Mouse (Mus musculus): ENCODE data around the gene Slc6a2. TPM values are rescaled to one million over a fixed set of nuclear protein-coding genes. Genes with fewer than 3 reads are reported as not detected.
A peak's percentile ranks its signal among the peaks of the same experiment; 100 is the strongest.

Slc6a2 gene
- 0.04 TPM in 1 of 2 replicates, not detected in the other for polyA plus RNA-seq (2014; fragmentation: Nextera tagmentation; extraction: Ambion mirVana)

GRCm38 (mm10) chr8:92959779-92960178 lies at the start of gene Slc6a2:
TSS of gene Slc6a2 (plus strand) at chr8:92960079.
- H3K4me1 ChIP-seq (replicated peaks; ENCODE audit: control insufficient read depth, insufficient read depth, low read length) = peaks cover 6% of the 10 kb centered on the region
- no peaks in the 10 kb centered on the region for H3K36me3 ChIP-seq (ENCODE audit: control insufficient read depth, insufficient read depth, low read length)
- no peaks in the 10 kb centered on the region for H3K9me3 ChIP-seq (ENCODE audit: control insufficient read depth, low read length)
- 69% methylated on average over 10 of the region's 10 CpGs for WGBS
- DNase-seq (ENCODE audit: low spot score) = no peak
- H3K27me3 ChIP-seq (replicated peaks; ENCODE audit: control insufficient read depth, insufficient read depth, low read length) = peaks cover 49% of the 10 kb centered on the region
- peak within 1 kb of the TSS; percentile 68 for H3K4me2 ChIP-seq (ENCODE audit: low read length)
- no peak within 1 kb of the TSS for H3K9ac ChIP-seq (ENCODE audit: low read length)
- no peak for ATAC-seq (replicated peaks; ENCODE audit: low FRiP score, low TSS enrichment, low read depth)
- no peak within 1 kb of the TSS for H3K27ac ChIP-seq (ENCODE audit: low read depth)
- peak within 1 kb of the TSS; percentile 39 for H3K4me3 ChIP-seq (ENCODE audit: low read depth, low read length)

- Histone ChIP-seq H3K27ac (ENCODE audit: low read depth) (no peak overlapping the region), H3K36me3 (ENCODE audit: control insufficient read depth, insufficient read depth, low read length) (no peaks in the 10 kb centered on the region), H3K4me1 (replicated peaks; ENCODE audit: control insufficient read depth, insufficient read depth, low read length) (no peaks in the 10 kb centered on the region), H3K4me3 (ENCODE audit: low read depth, low read length) (no peak overlapping the region), H3K9me3 (ENCODE audit: control insufficient read depth, low read length) (no peaks in the 10 kb centered on the region), H3K27me3 (replicated peaks; ENCODE audit: control insufficient read depth, insufficient read depth, low read length) (no peaks in the 10 kb centered on the region), H3K9ac (ENCODE audit: low read length) (no peak overlapping the region), H3K4me2 (ENCODE audit: low read length) (no peak overlapping the region)
- DNase-seq (ENCODE audit: low spot score) = no peak
- 86% methylated on average over 3 of the region's 3 CpGs for whole genome bisulfite sequencing
- no peak for ATAC-seq (replicated peaks; ENCODE audit: low FRiP score, low TSS enrichment, low read depth)
These were observed 48.4 kb upstream of the Slc6a2 start for GRCm38 (mm10) chr8:92911477-92911876.

- ATAC-seq (replicated peaks; ENCODE audit: low FRiP score, low TSS enrichment, low read depth) (no peak), DNase-seq (ENCODE audit: low spot score) (no peak)
- H3K27ac ChIP-seq (ENCODE audit: low read depth) = no peak overlapping the region
- H3K27me3 ChIP-seq (replicated peaks; ENCODE audit: control insufficient read depth, insufficient read depth, low read length) = no peaks in the 10 kb centered on the region
- no peaks in the 10 kb centered on the region for H3K9me3 ChIP-seq (ENCODE audit: control insufficient read depth, low read length)
- H3K36me3 ChIP-seq (ENCODE audit: control insufficient read depth, insufficient read depth, low read length) = no peaks in the 10 kb centered on the region
- WGBS = 85% methylated on average over 7 of the region's 7 CpGs
- H3K4me1 ChIP-seq (replicated peaks; ENCODE audit: control insufficient read depth, insufficient read depth, low read length) = no peaks in the 10 kb centered on the region
- H3K4me3 ChIP-seq (ENCODE audit: low read depth, low read length) = no peak overlapping the region
- H3K9ac ChIP-seq (ENCODE audit: low read length) = no peak overlapping the region
- H3K4me2 ChIP-seq (ENCODE audit: low read length) = no peak overlapping the region
These were observed 46.5 kb upstream of the Slc6a2 start for GRCm38 (mm10) chr8:92913396-92913795.

GRCm38 (mm10) chr8:92916082-92916481 lies 43.8 kb upstream of the Slc6a2 start:
- Histone ChIP-seq H3K27ac (ENCODE audit: low read depth) (no peak overlapping the region), H3K36me3 (ENCODE audit: control insufficient read depth, insufficient read depth, low read length) (no peaks in the 10 kb centered on the region), H3K27me3 (replicated peaks; ENCODE audit: control insufficient read depth, insufficient read depth, low read length) (no peaks in the 10 kb centered on the region), H3K9ac (ENCODE audit: low read length) (no peak overlapping the region), H3K4me3 (ENCODE audit: low read depth, low read length) (no peak overlapping the region), H3K4me2 (ENCODE audit: low read length) (no peak overlapping the region), H3K4me1 (replicated peaks; ENCODE audit: control insufficient read depth, insufficient read depth, low read length) (no peaks in the 10 kb centered on the region), H3K9me3 (ENCODE audit: control insufficient read depth, low read length) (no peaks in the 10 kb centered on the region)
- ATAC-seq (replicated peaks; ENCODE audit: low FRiP score, low TSS enrichment, low read depth) (no peak), DNase-seq (ENCODE audit: low spot score) (no peak)
- 89% methylated on average over 3 of the region's 3 CpGs for WGBS

- WGBS = 90% methylated on average over 3 of the region's 3 CpGs
These were observed 38.1 kb upstream of the Slc6a2 start for GRCm38 (mm10) chr8:92921768-92922167.

GRCm38 (mm10) chr8:92928986-92929385 lies 30.9 kb upstream of the Slc6a2 start:
- Histone ChIP-seq H3K27me3 (replicated peaks; ENCODE audit: control insufficient read depth, insufficient read depth, low read length) (no peaks in the 10 kb centered on the region), H3K27ac (ENCODE audit: low read depth) (no peak overlapping the region), H3K4me2 (ENCODE audit: low read length) (no peak overlapping the region), H3K4me1 (replicated peaks; ENCODE audit: control insufficient read depth, insufficient read depth, low read length) (no peaks in the 10 kb centered on the region), H3K9ac (ENCODE audit: low read length) (no peak overlapping the region), H3K4me3 (ENCODE audit: low read depth, low read length) (no peak overlapping the region), H3K9me3 (ENCODE audit: control insufficient read depth, low read length) (peaks cover 11% of the 10 kb centered on the region; the same call in 1 of the 2 replicates), H3K36me3 (ENCODE audit: control insufficient read depth, insufficient read depth, low read length) (no peaks in the 10 kb centered on the region)
- ATAC-seq (replicated peaks; ENCODE audit: low FRiP score, low TSS enrichment, low read depth) (no peak), DNase-seq (ENCODE audit: low spot score) (no peak)
- 78% methylated on average over 4 of the region's 4 CpGs for WGBS

More at GRCm38 (mm10) chr8:92921768-92922167, 38.1 kb upstream of the Slc6a2 start:
- Histone ChIP-seq H3K27me3 (replicated peaks; ENCODE audit: control insufficient read depth, insufficient read depth, low read length) (no peaks in the 10 kb centered on the region), H3K4me2 (ENCODE audit: low read length) (no peak overlapping the region), H3K4me3 (ENCODE audit: low read depth, low read length) (no peak overlapping the region), H3K27ac (ENCODE audit: low read depth) (no peak overlapping the region), H3K36me3 (ENCODE audit: control insufficient read depth, insufficient read depth, low read length) (no peaks in the 10 kb centered on the region), H3K9me3 (ENCODE audit: control insufficient read depth, low read length) (no peaks in the 10 kb centered on the region), H3K4me1 (replicated peaks; ENCODE audit: control insufficient read depth, insufficient read depth, low read length) (no peaks in the 10 kb centered on the region), H3K9ac (ENCODE audit: low read length) (no peak overlapping the region)
- DNase-seq (ENCODE audit: low spot score) (no peak), ATAC-seq (replicated peaks; ENCODE audit: low FRiP score, low TSS enrichment, low read depth) (no peak)

GRCm38 (mm10) chr8:92938056-92938455 lies 21.8 kb upstream of the Slc6a2 start:
- H3K4me1 ChIP-seq (replicated peaks; ENCODE audit: control insufficient read depth, insufficient read depth, low read length) = no peaks in the 10 kb centered on the region
- H3K36me3 ChIP-seq (ENCODE audit: control insufficient read depth, insufficient read depth, low read length) = no peaks in the 10 kb centered on the region
- H3K4me2 ChIP-seq (ENCODE audit: low read length) = no peak overlapping the region
- ATAC-seq (replicated peaks; ENCODE audit: low FRiP score, low TSS enrichment, low read depth) (no peak), DNase-seq (ENCODE audit: low spot score) (no peak)
- H3K9ac ChIP-seq (ENCODE audit: low read length) = no peak overlapping the region
- H3K27ac ChIP-seq (ENCODE audit: low read depth) = no peak overlapping the region
- H3K4me3 ChIP-seq (ENCODE audit: low read depth, low read length) = no peak overlapping the region
- H3K9me3 ChIP-seq (ENCODE audit: control insufficient read depth, low read length) = no peaks in the 10 kb centered on the region
- 82% methylated on average over 4 of the region's 4 CpGs for WGBS
- H3K27me3 ChIP-seq (replicated peaks; ENCODE audit: control insufficient read depth, insufficient read depth, low read length) = no peaks in the 10 kb centered on the region

- WGBS = 84% methylated on average over 4 of the region's 4 CpGs
- no peak for ATAC-seq (replicated peaks; ENCODE audit: low FRiP score, low TSS enrichment, low read depth)
These were observed 10.8 kb upstream of the Slc6a2 start for GRCm38 (mm10) chr8:92949071-92949470.

GRCm38 (mm10) chr8:92950639-92951371 lies 9.1 kb upstream of the Slc6a2 start:
- DNase-seq (ENCODE audit: low spot score) (no peak), ATAC-seq (replicated peaks; ENCODE audit: low FRiP score, low TSS enrichment, low read depth) (no peak)
- WGBS = 52% methylated on average over 12 of the region's 12 CpGs

More at GRCm38 (mm10) chr8:92949071-92949470, 10.8 kb upstream of the Slc6a2 start:
- H3K9ac ChIP-seq (ENCODE audit: low read length) = no peak overlapping the region
- no peak for DNase-seq (ENCODE audit: low spot score)
- H3K27ac ChIP-seq (ENCODE audit: low read depth) = no peak overlapping the region
- H3K4me2 ChIP-seq (ENCODE audit: low read length) = no peak overlapping the region
- no peaks in the 10 kb centered on the region for H3K27me3 ChIP-seq (replicated peaks; ENCODE audit: control insufficient read depth, insufficient read depth, low read length)
- no peaks in the 10 kb centered on the region for H3K4me1 ChIP-seq (replicated peaks; ENCODE audit: control insufficient read depth, insufficient read depth, low read length)
- no peak overlapping the region for H3K4me3 ChIP-seq (ENCODE audit: low read depth, low read length)
- no peaks in the 10 kb centered on the region for H3K9me3 ChIP-seq (ENCODE audit: control insufficient read depth, low read length)
- no peaks in the 10 kb centered on the region for H3K36me3 ChIP-seq (ENCODE audit: control insufficient read depth, insufficient read depth, low read length)

More at GRCm38 (mm10) chr8:92950639-92951371, 9.1 kb upstream of the Slc6a2 start:
- H3K27me3 ChIP-seq (replicated peaks; ENCODE audit: control insufficient read depth, insufficient read depth, low read length) = no peaks in the 10 kb centered on the region
- H3K36me3 ChIP-seq (ENCODE audit: control insufficient read depth, insufficient read depth, low read length) = no peaks in the 10 kb centered on the region
- H3K9ac ChIP-seq (ENCODE audit: low read length) = no peak overlapping the region
- no peak overlapping the region for H3K4me2 ChIP-seq (ENCODE audit: low read length)
- H3K9me3 ChIP-seq (ENCODE audit: control insufficient read depth, low read length) = no peaks in the 10 kb centered on the region
- H3K4me1 ChIP-seq (replicated peaks; ENCODE audit: control insufficient read depth, insufficient read depth, low read length) = no peaks in the 10 kb centered on the region
- no peak overlapping the region for H3K27ac ChIP-seq (ENCODE audit: low read depth)
- H3K4me3 ChIP-seq (ENCODE audit: low read depth, low read length) = no peak overlapping the region
